Mouse (Mus musculus) liver, embryonic 13.5 days (tissue): ENCODE measurements around the gene Cfap97. TPM values are rescaled to one million over a fixed set of nuclear protein-coding genes. Genes with fewer than 3 reads are reported as not detected.
A peak's percentile ranks its signal among the peaks of the same experiment; 100 is the strongest.

ENCODE experiments used
- ATAC-seq: fragments of 200-750 bp; cut with Nextera tagmentation; 2 replicates; pipeline ENCODE4 v1.8.0; 2017; ENCODE audit warnings: low read depth, mild to moderate bottlenecking, moderate number of reproducible peaks, moderate library complexity
- DNase-seq: peaks from one replicate; pipeline ENCODE4 v3.0.0; 2022
- H3K27ac ChIP-seq: fragments of 300-500 bp; sonication (generic); 2 replicates; pipeline ENCODE4 v1.5.1; 2015; ENCODE audit warnings: moderate library complexity, mild to moderate bottlenecking, inconsistent platforms
- H3K27me3 ChIP-seq: fragments of 300-500 bp; sonication (generic); 2 replicates; pipeline ENCODE4 v1.6.1; 2015; ENCODE audit warnings: mild to moderate bottlenecking, inconsistent platforms
- H3K36me3 ChIP-seq: fragments of 300-500 bp; sonication (generic); 2 replicates; pipeline ENCODE4 v1.6.1; 2015; ENCODE audit warnings: mild to moderate bottlenecking, inconsistent platforms
- H3K4me1 ChIP-seq: fragments of 300-500 bp; sonication (generic); replicated peaks from 2 replicates; pipeline ENCODE4 v1.6.1; 2015; ENCODE audit warnings: inconsistent platforms
- H3K4me2 ChIP-seq: fragments of 300-500 bp; sonication (generic); 2 replicates; pipeline ENCODE4 v1.6.1; 2015; ENCODE audit warnings: inconsistent platforms, mild to moderate bottlenecking, moderate library complexity
- H3K4me3 ChIP-seq: fragments of 300-500 bp; sonication (generic); replicated peaks from 2 replicates; pipeline ENCODE4 v1.5.1; 2015; ENCODE audit warnings: mild to moderate bottlenecking, inconsistent platforms
- H3K9ac ChIP-seq: fragments of 300-500 bp; sonication (generic); 2 replicates; pipeline ENCODE4 v1.6.1; 2015; ENCODE audit warnings: mild to moderate bottlenecking, inconsistent platforms
- H3K9me3 ChIP-seq: fragments of 300-500 bp; sonication (generic); replicated peaks from 2 replicates; pipeline ENCODE4 v1.6.1; 2016; ENCODE audit warnings: inconsistent platforms
- WGBS: fragments of 180-500 bp; shearing (Covaris S2); methylation state at CpG from one replicate; pipeline ENCODE4 v1.1.7; 2015; ENCODE audit not compliant: insufficient replicate concordance; 5-methylcytosine and 5-hydroxymethylcytosine counted together
- polyA plus RNA-seq: library from polyadenylated mRNA; unstranded; fragments of >200 nt; fragmentation: Nextera tagmentation; extraction: Ambion mirVana; gene quantifications from 2 replicates; pipeline ENCODE4 v1.2.1, GENCODE M21; 2015

Gene Cfap97
- polyA plus RNA-seq, 1 experiment from 2014 or later = 9.2 TPM

- peaks cover 37% of the 10 kb centered on the region for H3K36me3 ChIP-seq
- no peaks in the 10 kb centered on the region for H3K9me3 ChIP-seq
- WGBS = 81% methylated on average over 6 of the region's 6 CpGs
- ATAC-seq (no peak), DNase-seq (no peak)
- H3K27me3 ChIP-seq = peaks cover 13% of the 10 kb centered on the region
- no peak overlapping the region for H3K27ac ChIP-seq
- peaks cover 29% of the 10 kb centered on the region for H3K4me1 ChIP-seq
- no peak overlapping the region for H3K4me2 ChIP-seq
- no peak overlapping the region for H3K4me3 ChIP-seq
- H3K9ac ChIP-seq = no peak overlapping the region
Observed at GRCm38 (mm10) chr8:46206107-46206506, 54.5 kb downstream of the Cfap97 start.

GRCm38 (mm10) chr8:46208354-46208753 lies 56.8 kb downstream of the Cfap97 start:
- WGBS = 83% methylated on average over 12 of the region's 12 CpGs

GRCm38 (mm10) chr8:46209057-46209456 lies 57.5 kb downstream of the Cfap97 start:
- Histone ChIP-seq H3K4me1 (peaks cover 35% of the 10 kb centered on the region), H3K4me3 (no peak overlapping the region), H3K9ac (no peak overlapping the region), H3K9me3 (no peaks in the 10 kb centered on the region), H3K27ac (no peak overlapping the region), H3K4me2 (0 out of 2 replicates have a peak overlapping the region, but pooled peaks have one; percentile 19), H3K27me3 (peaks cover 13% of the 10 kb centered on the region), H3K36me3 (peaks cover 37% of the 10 kb centered on the region)
- ATAC-seq (no peak), DNase-seq (no peak)
- WGBS = 80% methylated on average over 15 of the region's 15 CpGs

More at GRCm38 (mm10) chr8:46208354-46208753, 56.8 kb downstream of the Cfap97 start:
- no peaks in the 10 kb centered on the region for H3K9me3 ChIP-seq
- H3K27me3 ChIP-seq = peaks cover 13% of the 10 kb centered on the region
- no peak for DNase-seq
- no peak for ATAC-seq
- no peak overlapping the region for H3K9ac ChIP-seq
- H3K4me1 ChIP-seq = peaks cover 35% of the 10 kb centered on the region
- H3K27ac ChIP-seq = no peak overlapping the region
- H3K4me2 ChIP-seq = no peak overlapping the region
- H3K4me3 ChIP-seq = no peak overlapping the region
- peaks cover 37% of the 10 kb centered on the region for H3K36me3 ChIP-seq

- peak; percentile 76 for DNase-seq
- under 1% methylated on average over 78 of the region's 84 CpGs for WGBS
- H3K9me3 ChIP-seq = no peaks in the 10 kb centered on the region
- peak within 1 kb of the TSS; percentile 64 for H3K27ac ChIP-seq
- peaks cover 13% of the 10 kb centered on the region for H3K27me3 ChIP-seq
- H3K4me3 ChIP-seq = peak within 1 kb of the TSS; percentile 70
- peaks cover 35% of the 10 kb centered on the region for H3K4me1 ChIP-seq
- ATAC-seq = peak; percentile 93
- H3K9ac ChIP-seq = peak within 1 kb of the TSS; percentile 73
- H3K36me3 ChIP-seq = peaks cover 33% of the 10 kb centered on the region
- H3K4me2 ChIP-seq = peak within 1 kb of the TSS; percentile 78
Observed at GRCm38 (mm10) chr8:46210404-46211315, 59.1 kb downstream of the Cfap97 start, which contains the start of gene Slc25a4. Gene Slc25a4, minus strand, starts transcription at chr8:46211284.

- Histone ChIP-seq H3K4me2 (peak overlapping the region; percentile 78), H3K27ac (0 out of 2 replicates have a peak overlapping the region, but pooled peaks have one; percentile 60), H3K4me3 (peak overlapping the region; percentile 70), H3K9me3 (no peaks in the 10 kb centered on the region), H3K9ac (0 out of 2 replicates have a peak overlapping the region, but pooled peaks have one; percentile 56), H3K36me3 (peaks cover 26% of the 10 kb centered on the region), H3K4me1 (peaks cover 35% of the 10 kb centered on the region), H3K27me3 (peaks cover 13% of the 10 kb centered on the region)
- DNase-seq (no peak), ATAC-seq (no peak)
- 27% methylated on average over 13 of the region's 13 CpGs for WGBS
Observed at GRCm38 (mm10) chr8:46211611-46212071, 60.1 kb downstream of the Cfap97 start.

- DNase-seq = no peak
Observed at GRCm38 (mm10) chr8:46212194-46212593, 60.6 kb downstream of the Cfap97 start.

GRCm38 (mm10) chr8:46213971-46214480 lies 62.5 kb downstream of the Cfap97 start:
- WGBS = 58% methylated on average over 2 of the region's 2 CpGs
- Histone ChIP-seq H3K27ac (no peak overlapping the region), H3K9ac (no peak overlapping the region), H3K36me3 (peaks cover 4% of the 10 kb centered on the region), H3K4me1 (peaks cover 33% of the 10 kb centered on the region), H3K27me3 (peaks cover 13% of the 10 kb centered on the region), H3K9me3 (no peaks in the 10 kb centered on the region), H3K4me3 (no peak overlapping the region), H3K4me2 (no peak overlapping the region)
- DNase-seq (no peak), ATAC-seq (no peak)

More at GRCm38 (mm10) chr8:46212194-46212593, 60.6 kb downstream of the Cfap97 start:
- Histone ChIP-seq H3K9ac (no peak overlapping the region), H3K9me3 (no peaks in the 10 kb centered on the region), H3K27me3 (peaks cover 13% of the 10 kb centered on the region), H3K4me1 (peaks cover 40% of the 10 kb centered on the region), H3K27ac (no peak overlapping the region), H3K4me3 (no peak overlapping the region), H3K4me2 (no peak overlapping the region), H3K36me3 (peaks cover 21% of the 10 kb centered on the region)
- WGBS = 58% methylated on average over 7 of the region's 7 CpGs
- ATAC-seq = no peak

- Histone ChIP-seq H3K36me3 (no peaks in the 10 kb centered on the region), H3K4me2 (peak overlapping the region; percentile 66), H3K9ac (peak overlapping the region; percentile 59; the same call in 1 of the 2 replicates), H3K9me3 (no peaks in the 10 kb centered on the region), H3K27ac (no peak overlapping the region), H3K27me3 (no peaks in the 10 kb centered on the region), H3K4me3 (peak overlapping the region; percentile 47), H3K4me1 (peaks cover 6% of the 10 kb centered on the region; the same call in 1 of the 2 replicates)
- ATAC-seq (peak; percentile 74), DNase-seq (no peak)
- WGBS = 9% methylated on average over 14 of the region's 14 CpGs
Observed at GRCm38 (mm10) chr8:46216838-46217237, 65.3 kb downstream of the Cfap97 start.

GRCm38 (mm10) chr8:46220566-46220965 lies 69.0 kb downstream of the Cfap97 start:
- no peak overlapping the region for H3K4me3 ChIP-seq
- H3K27ac ChIP-seq = no peak overlapping the region
- H3K4me2 ChIP-seq = no peak overlapping the region
- no peaks in the 10 kb centered on the region for H3K9me3 ChIP-seq
- no peaks in the 10 kb centered on the region for H3K27me3 ChIP-seq
- no peak overlapping the region for H3K9ac ChIP-seq
- 46% methylated on average over 3 of the region's 3 CpGs for WGBS
- ATAC-seq = no peak
- no peaks in the 10 kb centered on the region for H3K36me3 ChIP-seq
- H3K4me1 ChIP-seq = peaks cover 5% of the 10 kb centered on the region; the same call in 1 of the 2 replicates
- DNase-seq = no peak

- no peaks in the 10 kb centered on the region for H3K4me1 ChIP-seq
- DNase-seq (no peak), ATAC-seq (no peak)
- no peaks in the 10 kb centered on the region for H3K36me3 ChIP-seq
- H3K9ac ChIP-seq = no peak overlapping the region
- no peaks in the 10 kb centered on the region for H3K27me3 ChIP-seq
- no peak overlapping the region for H3K4me2 ChIP-seq
- H3K27ac ChIP-seq = no peak overlapping the region
- no peak overlapping the region for H3K4me3 ChIP-seq
- no peaks in the 10 kb centered on the region for H3K9me3 ChIP-seq
- WGBS = 61% methylated on average over 3 of the region's 3 CpGs
Observed at GRCm38 (mm10) chr8:46225501-46225900, 73.9 kb downstream of the Cfap97 start.

GRCm38 (mm10) chr8:46226622-46227021 lies 75.1 kb downstream of the Cfap97 start:
- H3K4me1 ChIP-seq = no peaks in the 10 kb centered on the region
- ATAC-seq (no peak), DNase-seq (no peak)
- no peaks in the 10 kb centered on the region for H3K27me3 ChIP-seq
- no peaks in the 10 kb centered on the region for H3K36me3 ChIP-seq
- no peak overlapping the region for H3K4me3 ChIP-seq
- no peak overlapping the region for H3K4me2 ChIP-seq
- 76% methylated on average over 5 of the region's 5 CpGs for WGBS
- no peak overlapping the region for H3K9ac ChIP-seq
- H3K27ac ChIP-seq = no peak overlapping the region
- H3K9me3 ChIP-seq = no peaks in the 10 kb centered on the region
